Mouse (Mus musculus) embryonic facial prominence, embryonic 10.5 days (tissue): Measurements from ENCODE around the gene Bend7. TPM values are rescaled to one million over a fixed set of nuclear protein-coding genes. Genes with fewer than 3 reads are reported as not detected.

Experiments used
- DNase-seq: peaks from one replicate; pipeline ENCODE4 v3.0.0-alpha.2; 2017; ENCODE audit warnings: low spot score
- H3K27ac ChIP-seq: fragments of 300-500 bp; sonication (generic); replicated peaks from 2 replicates; pipeline ENCODE4 v1.5.1; 2016; ENCODE audit warnings: mild to moderate bottlenecking
- H3K27me3 ChIP-seq: fragments of 300-500 bp; sonication (generic); replicated peaks from 2 replicates; pipeline ENCODE4 v1.6.1; 2016; ENCODE audit warnings: low read depth, mild to moderate bottlenecking; ENCODE audit not compliant: poor library complexity, severe bottlenecking
- H3K36me3 ChIP-seq: fragments of 300-500 bp; sonication (generic); replicated peaks from 2 replicates; pipeline ENCODE4 v1.6.1; 2016; ENCODE audit warnings: mild to moderate bottlenecking, moderate library complexity
- H3K4me1 ChIP-seq: fragments of 300-500 bp; sonication (generic); 2 replicates; pipeline ENCODE4 v1.6.1; 2016
- H3K4me3 ChIP-seq: fragments of 300-500 bp; sonication (generic); 2 replicates; pipeline ENCODE4 v1.5.1; 2016; ENCODE audit warnings: mild to moderate bottlenecking, moderate library complexity
- H3K9me3 ChIP-seq: fragments of 300-500 bp; sonication (generic); 2 replicates; pipeline ENCODE4 v1.6.1; 2016; ENCODE audit warnings: mild to moderate bottlenecking
- WGBS: fragments of 180-500 bp; shearing (Covaris S2); methylation state at CpG from one replicate; pipeline ENCODE4 v1.1.7; 2016; 5-methylcytosine and 5-hydroxymethylcytosine counted together
- polyA plus RNA-seq: library from polyadenylated mRNA; unstranded; fragments of >200 nt; fragmentation: Nextera tagmentation; extraction: Ambion mirVana; gene quantifications from 2 replicates; pipeline ENCODE4 v1.2.1, GENCODE M21; 2016

The Bend7 gene
- polyA plus RNA-seq, 1 experiment from 2014 or later: 2.5 TPM

DNA sequence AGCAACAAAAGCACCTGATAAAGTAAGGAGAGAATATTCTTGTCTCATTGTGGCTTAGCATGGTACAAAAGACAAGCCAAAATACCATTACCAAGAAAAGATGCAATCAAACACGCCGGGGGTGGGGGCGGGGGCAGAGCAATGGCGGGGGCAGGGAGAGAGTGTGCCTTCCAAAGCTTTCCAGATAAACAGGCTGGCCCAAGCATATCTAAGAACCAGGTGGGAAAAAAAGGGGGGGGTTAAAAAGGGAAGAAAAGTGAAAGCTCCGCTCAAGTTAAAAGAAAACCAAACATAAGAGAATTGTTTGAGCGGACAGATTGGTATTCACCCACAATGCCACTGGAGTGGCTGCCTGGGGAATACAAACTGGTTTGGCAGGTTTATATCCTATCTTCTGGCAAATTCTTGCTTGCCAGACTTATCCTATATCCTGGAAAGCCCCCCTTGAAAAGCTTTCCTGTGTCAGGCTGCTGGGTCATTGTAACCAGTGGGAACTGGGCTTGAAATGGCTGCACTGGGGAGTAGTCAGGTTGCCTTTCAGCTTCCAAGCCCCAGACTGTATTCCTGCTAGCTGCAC is 111.9 kb downstream of the Bend7 start:
- H3K4me1 ChIP-seq: peaks cover 6% of the 10 kb centered on the region; the same call in 1 of the 2 replicates
- no peaks in the 10 kb centered on the region for H3K9me3 ChIP-seq
- H3K36me3 ChIP-seq: no peaks in the 10 kb centered on the region
- H3K4me3 ChIP-seq: no peak overlapping the region
- WGBS: 82% methylated on average over 6 of the region's 6 CpGs
- H3K27me3 ChIP-seq: no peaks in the 10 kb centered on the region; the same call in 1 of the 2 replicates
- no peak overlapping the region for H3K27ac ChIP-seq
- no peak for DNase-seq

DNA sequence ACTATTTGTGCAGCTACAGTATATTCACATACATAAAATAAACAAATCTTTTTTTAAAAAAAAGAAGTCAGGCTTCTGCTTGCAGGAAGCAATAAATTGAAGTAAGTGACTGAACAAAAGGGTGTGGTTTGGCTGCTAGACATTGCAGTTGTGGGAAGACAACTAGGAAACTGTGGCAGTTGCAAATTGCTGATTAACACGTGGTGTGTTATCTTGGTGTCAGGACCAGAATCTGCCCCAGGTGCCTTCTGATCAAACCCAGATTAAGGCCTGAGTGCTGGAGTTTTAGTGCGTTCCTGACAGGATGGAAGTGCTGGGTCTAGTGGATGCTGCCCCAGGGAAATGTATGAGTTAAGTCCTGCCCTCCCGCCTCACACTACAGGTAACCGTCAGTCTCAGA is 113.9 kb downstream of the Bend7 start:
- no peaks in the 10 kb centered on the region; the same call in 1 of the 2 replicates for H3K27me3 ChIP-seq
- peaks cover 6% of the 10 kb centered on the region; the same call in 1 of the 2 replicates for H3K4me1 ChIP-seq
- no peak overlapping the region for H3K27ac ChIP-seq
- H3K9me3 ChIP-seq: no peaks in the 10 kb centered on the region
- DNase-seq: no peak
- H3K4me3 ChIP-seq: no peak overlapping the region
- WGBS: 77% methylated on average over 4 of the region's 4 CpGs
- H3K36me3 ChIP-seq: no peaks in the 10 kb centered on the region

- H3K36me3 ChIP-seq: no peaks in the 10 kb centered on the region
- peaks cover 6% of the 10 kb centered on the region; the same call in 1 of the 2 replicates for H3K4me1 ChIP-seq
- no peak overlapping the region for H3K4me3 ChIP-seq
- no peaks in the 10 kb centered on the region for H3K9me3 ChIP-seq
- H3K27ac ChIP-seq: no peak overlapping the region
- no peaks in the 10 kb centered on the region for H3K27me3 ChIP-seq
- no peak for DNase-seq
- whole genome bisulfite sequencing: 88% methylated on average over 4 of the region's 4 CpGs
Observed at GRCm38 (mm10) chr2:4832166-4832565, 114.5 kb downstream of the Bend7 start.

DNA sequence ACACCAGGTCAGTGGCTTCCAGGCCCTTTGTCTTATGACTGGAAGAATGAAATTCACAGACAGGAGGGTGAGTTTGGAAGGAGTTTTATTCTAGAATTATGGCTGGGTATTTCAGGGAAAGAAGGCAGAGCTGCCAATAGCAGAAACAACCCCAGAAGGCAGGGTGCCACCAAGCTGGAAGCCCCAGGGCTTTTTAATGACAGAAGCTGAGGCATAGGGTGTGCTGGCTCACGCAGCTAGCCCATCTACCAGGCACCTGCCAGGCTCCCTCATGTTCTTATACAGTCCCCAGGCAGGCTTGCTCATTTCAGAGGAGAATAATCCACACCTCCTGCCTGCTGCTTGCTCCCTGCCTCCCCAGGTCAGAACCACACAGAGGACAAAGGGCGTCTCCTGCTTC is 131.8 kb downstream of the Bend7 start:
- DNase-seq: no peak
- Histone ChIP-seq H3K4me1 (peaks cover 7% of the 10 kb centered on the region), H3K27me3 (no peaks in the 10 kb centered on the region), H3K4me3 (no peak overlapping the region), H3K36me3 (no peaks in the 10 kb centered on the region), H3K27ac (no peak overlapping the region; the same call in 1 of the 2 replicates), H3K9me3 (no peaks in the 10 kb centered on the region)
- WGBS: 82% methylated on average over 2 of the region's 2 CpGs

Other genes starting within 250 kb of the Bend7 start
- gene Prpf18, start 65.7 kb upstream of the Bend7 start, polyA plus RNA-seq: 38.0 and 38.4 TPM in 2 replicates
- gene Sephs1, start 163.7 kb downstream of the Bend7 start, polyA plus RNA-seq: 124 and 130 TPM in 2 replicates
- gene Phyh, start 201.2 kb downstream of the Bend7 start, polyA plus RNA-seq: 34.2 and 38.1 TPM in 2 replicates